Mouse (Mus musculus): ENCODE data around the gene Golga2. TPM values are rescaled to one million over a fixed set of nuclear protein-coding genes. Genes with fewer than 3 reads are reported as not detected.

Golga2 gene
- polyA plus RNA-seq, 1 experiment from 2014 or later: 24.7 TPM

DNA sequence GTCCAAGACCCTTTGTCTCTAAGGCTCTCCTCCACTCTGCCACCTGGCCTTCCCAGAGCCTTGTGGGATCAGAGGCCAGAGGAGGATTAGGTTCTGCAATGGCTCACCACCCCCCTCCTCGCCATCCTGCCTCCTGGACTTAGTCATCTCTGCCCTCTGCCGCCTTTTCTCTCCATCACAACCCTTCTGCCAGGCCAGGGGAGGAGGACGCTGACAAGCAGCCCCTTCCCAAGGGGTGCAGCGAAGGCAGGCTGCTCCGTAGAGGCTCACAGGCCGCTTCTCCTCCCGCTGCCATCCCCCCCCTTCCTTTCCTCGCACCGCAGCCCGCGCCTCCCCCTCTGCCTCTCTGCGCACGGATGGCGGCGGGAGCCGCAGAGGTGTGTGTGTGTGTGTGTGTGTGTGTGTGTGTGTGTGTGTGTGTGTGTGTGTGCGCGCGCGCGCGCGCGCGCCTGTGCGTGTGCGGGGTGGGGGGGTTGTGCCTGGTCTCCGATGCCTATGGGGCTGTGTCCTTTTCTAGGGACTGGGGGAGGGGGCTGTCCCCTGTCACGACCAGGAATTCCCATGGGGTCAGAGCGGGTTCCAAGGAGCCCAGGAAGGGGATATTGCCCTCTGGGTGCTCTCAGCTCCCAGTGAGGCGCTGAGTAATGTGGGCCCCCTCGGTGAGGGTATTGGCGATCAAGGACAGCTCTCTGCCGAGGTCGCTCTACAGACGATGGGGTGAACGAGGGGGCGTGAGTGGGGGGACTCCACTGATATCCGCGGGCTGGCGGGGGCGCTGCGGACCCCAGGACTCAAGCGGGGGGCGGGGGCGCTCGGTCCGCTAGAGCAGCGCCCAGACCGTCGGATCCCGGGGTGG, 65.2 kb downstream of the Golga2 start, which contains the start of gene Ciz1:
Gene Ciz1, plus strand, starts transcription at position 177 of the 856 bp plus-strand sequence.
- H3K27me3 ChIP-seq: no peaks in the 10 kb centered on the region
- no peaks in the 10 kb centered on the region for H3K36me3 ChIP-seq

DNA sequence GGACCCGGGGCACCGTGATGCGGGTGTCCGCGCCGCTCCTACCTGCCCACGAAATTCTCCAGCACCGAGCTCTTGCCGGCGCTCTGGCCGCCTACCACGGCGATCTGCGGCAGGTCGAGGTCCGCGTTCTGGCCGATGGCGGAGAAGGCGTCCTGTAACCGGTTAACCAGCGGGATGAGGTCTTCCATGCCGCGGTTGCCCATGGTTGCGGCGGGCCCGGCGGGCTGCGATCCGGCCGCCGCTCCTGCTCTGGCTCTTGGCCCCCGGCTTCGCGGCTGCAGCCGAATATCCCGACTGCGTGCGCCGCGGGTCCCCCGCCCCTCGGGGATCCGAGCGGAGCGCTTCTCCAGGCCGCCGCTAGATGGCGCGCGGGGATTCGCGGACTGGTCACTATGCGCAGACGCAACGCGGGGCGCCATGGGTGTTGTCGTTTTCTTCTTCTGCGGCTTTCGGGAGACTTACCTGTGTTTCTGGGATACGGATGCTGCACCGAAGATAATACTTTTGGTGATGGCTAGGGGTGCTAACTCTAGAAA, 65.9 kb downstream of the Golga2 start, which contains the start of gene Dnm1:
Gene Dnm1, minus strand, starts transcription at position 332 of the 536 bp plus-strand sequence.
- peak; percentile 53 for ATAC-seq (replicated peaks)
- peak within 1 kb of the TSS; percentile 67 for H3K4me2 ChIP-seq (replicated peaks)
- under 1% methylated on average over 52 of the region's 63 CpGs for WGBS
- H3K4me1 ChIP-seq: peaks cover 14% of the 10 kb centered on the region
- peak within 1 kb of the TSS; percentile 59 for H3K9ac ChIP-seq (replicated peaks)
- H3K9me3 ChIP-seq: no peaks in the 10 kb centered on the region
- peak within 1 kb of the TSS; percentile 75 for H3K27ac ChIP-seq (replicated peaks)
- H3K4me3 ChIP-seq: peak within 1 kb of the TSS; percentile 54
- no peaks in the 10 kb centered on the region for H3K36me3 ChIP-seq
- no peaks in the 10 kb centered on the region for H3K27me3 ChIP-seq

More for the DNA sequence above, 65.2 kb downstream of the Golga2 start, which contains the start of gene Ciz1:
- peak; percentile 69 for ATAC-seq (replicated peaks)
- Histone ChIP-seq H3K9ac (replicated peaks) (peak within 1 kb of the TSS; percentile 59), H3K4me3 (peak within 1 kb of the TSS; percentile 54), H3K27ac (replicated peaks) (peak within 1 kb of the TSS; percentile 75), H3K9me3 (no peaks in the 10 kb centered on the region), H3K4me2 (replicated peaks) (peak within 1 kb of the TSS; percentile 67), H3K4me1 (peaks cover 14% of the 10 kb centered on the region)
- WGBS: 0% methylated on average over 50 of the region's 52 CpGs

DNA sequence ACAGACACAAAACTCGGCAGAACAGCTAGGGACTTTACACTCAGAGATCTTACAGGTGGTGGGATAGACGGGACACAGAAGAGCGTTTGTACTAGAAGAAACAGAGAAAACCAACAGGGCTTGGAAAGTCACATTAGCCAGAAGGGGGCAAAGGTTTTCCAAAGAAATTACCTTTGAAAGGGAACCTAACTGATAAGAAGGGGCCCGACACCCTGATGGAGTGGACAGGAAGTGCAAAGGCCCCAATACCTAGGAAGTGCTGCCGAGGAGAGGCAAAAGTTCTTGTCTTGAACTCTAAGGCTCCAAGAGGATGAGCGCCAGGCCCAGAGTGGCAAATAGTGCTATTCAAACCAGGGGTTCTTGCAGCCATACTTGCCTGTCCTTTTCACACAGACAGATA, 66.7 kb downstream of the Golga2 start:
- Histone ChIP-seq H3K27me3 (no peaks in the 10 kb centered on the region), H3K4me3 (no peak overlapping the region), H3K9me3 (no peaks in the 10 kb centered on the region), H3K4me1 (peaks cover 14% of the 10 kb centered on the region), H3K27ac (replicated peaks) (no peak overlapping the region), H3K4me2 (replicated peaks) (peak overlapping the region; percentile 67; the same call in 1 of the 2 replicates), H3K9ac (replicated peaks) (no peak overlapping the region), H3K36me3 (no peaks in the 10 kb centered on the region)
- no peak for ATAC-seq (replicated peaks)
- WGBS: 70% methylated on average over 6 of the region's 6 CpGs

DNA sequence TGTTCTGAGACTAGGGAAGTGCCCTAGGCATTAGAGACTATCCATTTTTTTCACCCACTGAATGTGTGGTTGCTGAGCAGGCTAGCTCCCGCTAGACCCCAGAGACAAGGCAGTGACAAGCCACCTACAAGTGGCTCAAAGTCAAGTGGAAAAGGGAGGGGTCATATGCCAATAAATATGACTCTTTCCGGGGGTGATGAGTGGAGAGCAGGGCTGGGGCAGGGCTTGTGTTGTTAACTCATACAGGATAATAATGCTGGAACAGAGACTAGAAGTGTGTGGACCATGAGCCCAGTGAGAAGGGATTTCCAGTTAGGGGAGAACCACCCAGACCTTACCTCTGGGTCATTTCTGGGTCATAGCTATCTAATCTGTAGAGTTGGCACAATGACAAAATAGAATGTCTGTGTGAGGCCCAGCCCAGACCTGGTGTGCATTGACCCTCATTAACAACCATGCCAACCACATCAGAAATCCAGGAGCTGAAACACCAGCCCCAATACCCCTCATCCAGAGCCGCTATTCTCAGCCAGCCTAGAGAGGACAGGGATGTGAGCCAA, 67.2 kb downstream of the Golga2 start:
- ATAC-seq (replicated peaks): no peak
- H3K9me3 ChIP-seq: no peaks in the 10 kb centered on the region
- no peaks in the 10 kb centered on the region for H3K27me3 ChIP-seq
- no peak overlapping the region for H3K27ac ChIP-seq (replicated peaks)
- peaks cover 14% of the 10 kb centered on the region for H3K4me1 ChIP-seq
- H3K4me2 ChIP-seq (replicated peaks): no peak overlapping the region
- H3K4me3 ChIP-seq: no peak overlapping the region
- no peaks in the 10 kb centered on the region for H3K36me3 ChIP-seq
- no peak overlapping the region for H3K9ac ChIP-seq (replicated peaks)
- 93% methylated on average over 3 of the region's 3 CpGs for WGBS

DNA sequence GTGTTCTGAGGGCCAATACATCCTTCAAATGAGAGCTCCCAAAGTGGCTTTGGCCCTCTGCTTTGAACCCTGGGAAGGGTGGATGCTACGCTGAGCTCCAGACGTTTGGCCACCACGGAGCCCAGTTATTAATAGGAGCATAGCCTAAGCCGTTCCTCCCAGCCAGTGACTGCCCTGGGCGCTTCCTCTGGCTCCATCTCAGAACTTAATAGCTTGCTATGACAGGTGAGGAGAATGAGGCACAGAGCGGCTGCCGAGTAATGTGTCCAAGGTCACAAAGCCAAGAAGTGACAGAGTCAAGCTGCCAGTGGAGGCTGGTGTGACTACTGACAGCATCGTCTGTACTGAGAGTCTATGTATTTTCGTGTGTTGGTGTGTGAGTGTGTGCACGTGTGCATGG, 69.0 kb downstream of the Golga2 start:
- Histone ChIP-seq H3K27ac (replicated peaks) (no peak overlapping the region), H3K27me3 (peaks cover 4% of the 10 kb centered on the region; the same call in 1 of the 2 replicates), H3K9ac (replicated peaks) (no peak overlapping the region), H3K36me3 (no peaks in the 10 kb centered on the region), H3K4me1 (peaks cover 21% of the 10 kb centered on the region), H3K9me3 (no peaks in the 10 kb centered on the region), H3K4me3 (no peak overlapping the region), H3K4me2 (replicated peaks) (no peak overlapping the region)
- WGBS: 83% methylated on average over 10 of the region's 10 CpGs
- no peak for ATAC-seq (replicated peaks)

Small RNA genes lying within 50 kb of the gene (microRNA-seq; reads per million reads assigned to microRNA genes)
- gene Gm23363: not detected
- 52.3 reads per million, percentile 45 among the genes with 10 or more reads in this experiment for gene Mir199b

Other genes with a start within 250 kb of the Golga2 start
- gene Fam78a, start 202.5 kb upstream of the Golga2 start, polyA plus RNA-seq (2015; fragmentation: Nextera tagmentation; extraction: Ambion mirVana): 0.46 and 0.54 TPM in 2 replicates
- 16.4 and 17.0 TPM in 2 replicates for gene Plpp7, start 191.9 kb upstream of the Golga2 start, polyA plus RNA-seq (2015; fragmentation: Nextera tagmentation; extraction: Ambion mirVana)
- 76.2 and 88.8 TPM in 2 replicates for gene Prrc2b, start 136.3 kb upstream of the Golga2 start, polyA plus RNA-seq (2015; fragmentation: Nextera tagmentation; extraction: Ambion mirVana)
- gene Pomt1, start 50.8 kb upstream of the Golga2 start, polyA plus RNA-seq (2015; fragmentation: Nextera tagmentation; extraction: Ambion mirVana): 29.9 and 34.5 TPM in 2 replicates
- gene Uck1, start 27.2 kb upstream of the Golga2 start, polyA plus RNA-seq (2015; fragmentation: Nextera tagmentation; extraction: Ambion mirVana): 91.5 and 95.3 TPM in 2 replicates
- 369 and 379 TPM in 2 replicates for gene Swi5, start 691 bp downstream of the Golga2 start, polyA plus RNA-seq (2015; fragmentation: Nextera tagmentation; extraction: Ambion mirVana)
- gene Ciz1, start 64.9 kb downstream of the Golga2 start, polyA plus RNA-seq (2015; fragmentation: Nextera tagmentation; extraction: Ambion mirVana): 54.0 and 55.3 TPM in 2 replicates
- gene Dnm1, start 66.0 kb downstream of the Golga2 start, polyA plus RNA-seq (2015; fragmentation: Nextera tagmentation; extraction: Ambion mirVana): 23.7 and 29.1 TPM in 2 replicates
- gene 1110008P14Rik, start 94.6 kb downstream of the Golga2 start, polyA plus RNA-seq (2015; fragmentation: Nextera tagmentation; extraction: Ambion mirVana): 79.5 and 80.9 TPM in 2 replicates
- 0.51 and 0.63 TPM in 2 replicates for gene Lcn2, start 100.9 kb downstream of the Golga2 start, polyA plus RNA-seq (2015; fragmentation: Nextera tagmentation; extraction: Ambion mirVana)
- gene Ptges2, start 108.5 kb downstream of the Golga2 start, polyA plus RNA-seq (2015; fragmentation: Nextera tagmentation; extraction: Ambion mirVana): 39.9 and 40.3 TPM in 2 replicates
- gene Naif1, start 163.1 kb downstream of the Golga2 start, polyA plus RNA-seq (2015; fragmentation: Nextera tagmentation; extraction: Ambion mirVana): 6.3 and 7.0 TPM in 2 replicates
- gene Slc25a25, start 164.1 kb downstream of the Golga2 start, polyA plus RNA-seq (2015; fragmentation: Nextera tagmentation; extraction: Ambion mirVana): 46.4 and 48.2 TPM in 2 replicates
- gene Fam102a, start 247.9 kb downstream of the Golga2 start, polyA plus RNA-seq (2015; fragmentation: Nextera tagmentation; extraction: Ambion mirVana): 5.7 and 6.1 TPM in 2 replicates

Measured in forebrain, embryonic 15.5 days (tissue).